Mouse (Mus musculus) small intestine, adult 2 months (tissue): ENCODE results near the gene Sema6d. TPM values are rescaled to one million over a fixed set of nuclear protein-coding genes. Genes with fewer than 3 reads are reported as not detected.
A peak's percentile ranks its signal among the peaks of the same experiment; 100 is the strongest.

Experiments used
- H3K27ac ChIP-seq: fragments of 200-500 bp; 2 replicates; pipeline ENCODE4 v1.5.1; 2012; ENCODE audit warnings: low read depth, low read length, control low read depth, inconsistent platforms; ENCODE audit not compliant: insufficient read depth
- H3K27me3 ChIP-seq: fragments of 200-500 bp; 2 replicates; pipeline ENCODE4 v1.6.1; 2012; ENCODE audit warnings: mild to moderate bottlenecking, moderate library complexity, low read length, inconsistent platforms; ENCODE audit not compliant: control insufficient read depth, insufficient read depth
- H3K36me3 ChIP-seq: fragments of 200-500 bp; 2 replicates; pipeline ENCODE4 v1.6.1; 2012; ENCODE audit warnings: mild to moderate bottlenecking, low read length, control low read depth, inconsistent platforms; ENCODE audit not compliant: control insufficient read depth, insufficient read depth
- H3K4me1 ChIP-seq: fragments of 200-500 bp; 2 replicates; pipeline ENCODE4 v1.6.1; 2012; ENCODE audit warnings: low read length, inconsistent platforms, mixed read lengths; ENCODE audit not compliant: control insufficient read depth, insufficient read depth, insufficient read length
- H3K4me3 ChIP-seq: fragments of 200-500 bp; 2 replicates; pipeline ENCODE4 v1.5.1; 2012; ENCODE audit warnings: low read depth, mild to moderate bottlenecking, control low read depth, inconsistent platforms, low read length, moderate library complexity
- CTCF ChIP-seq: fragments of 200-500 bp; IDR thresholded peaks from 2 replicates; pipeline ENCODE4 v1.5.1; 2012; ENCODE audit warnings: low read depth, mild to moderate bottlenecking, control low read depth, inconsistent platforms, low read length, moderate library complexity, mixed read lengths; ENCODE audit not compliant: insufficient replicate concordance, insufficient read length; ENCODE audit errors: extremely low read depth
- POLR2A ChIP-seq: fragments of 200-500 bp; IDR thresholded peaks from 2 replicates; pipeline ENCODE4 v1.6.1; 2012; ENCODE audit warnings: low read depth, mild to moderate bottlenecking, control low read depth, inconsistent platforms, low read length, moderate library complexity
- WGBS: fragments of 180-500 bp; shearing (Covaris S2); methylation state at CpG from one replicate; pipeline ENCODE4 v1.1.7; 2018; 5-methylcytosine and 5-hydroxymethylcytosine counted together
- polyA plus RNA-seq: library from polyadenylated mRNA; depleted of rRNA; stranded (reverse); fragments of >200 nt; gene quantifications from 2 replicates; pipeline ENCODE4 v1.2.3, GENCODE M21; 2012

Gene Sema6d
- polyA plus RNA-seq, 1 experiment: 9.5 TPM

DNA sequence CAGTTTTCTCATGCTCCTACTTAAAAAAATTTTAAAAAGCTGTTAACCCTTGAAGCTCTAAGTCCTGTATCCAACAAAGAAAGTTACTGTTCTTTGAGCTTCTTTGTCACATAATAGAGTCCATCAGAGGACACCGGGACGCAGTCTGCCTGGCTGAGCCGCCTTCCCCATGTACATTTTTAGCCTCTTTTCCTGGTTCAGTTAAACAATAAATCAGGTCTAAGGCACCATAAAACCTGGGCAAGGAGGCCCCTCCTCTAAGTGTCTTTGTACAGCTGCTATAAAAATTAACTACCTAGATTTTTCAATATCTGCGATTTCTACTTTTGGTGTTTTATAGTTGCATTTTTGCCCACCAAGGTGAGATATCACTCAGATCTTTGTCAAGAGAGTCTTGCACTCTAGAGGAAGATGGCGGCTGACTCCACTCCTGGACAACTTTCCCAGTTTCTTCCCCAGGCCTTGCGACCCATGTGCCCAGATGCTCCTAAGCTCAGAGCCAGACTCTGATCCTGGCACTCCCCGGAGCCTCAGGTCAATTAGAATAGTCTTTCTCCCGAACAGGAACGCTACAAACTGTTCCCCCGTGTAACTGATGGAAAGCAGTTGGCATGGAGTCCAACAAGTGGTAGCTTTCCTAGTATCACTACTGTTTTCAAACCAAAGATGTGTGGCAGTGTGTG, 534.6 kb downstream of the Sema6d start:
- 30% methylated on average over 10 of the region's 10 CpGs for whole genome bisulfite sequencing
- H3K4me3 ChIP-seq: no peak overlapping the region
- H3K27ac ChIP-seq: peak overlapping the region; percentile 68
- TF ChIP-seq CTCF: no peak
- TF ChIP-seq POLR2A: no peak
- H3K27me3 ChIP-seq: no peaks in the 10 kb centered on the region
- no peaks in the 10 kb centered on the region for H3K36me3 ChIP-seq
- H3K4me1 ChIP-seq: peaks cover 33% of the 10 kb centered on the region; the same call in 1 of the 2 replicates

DNA sequence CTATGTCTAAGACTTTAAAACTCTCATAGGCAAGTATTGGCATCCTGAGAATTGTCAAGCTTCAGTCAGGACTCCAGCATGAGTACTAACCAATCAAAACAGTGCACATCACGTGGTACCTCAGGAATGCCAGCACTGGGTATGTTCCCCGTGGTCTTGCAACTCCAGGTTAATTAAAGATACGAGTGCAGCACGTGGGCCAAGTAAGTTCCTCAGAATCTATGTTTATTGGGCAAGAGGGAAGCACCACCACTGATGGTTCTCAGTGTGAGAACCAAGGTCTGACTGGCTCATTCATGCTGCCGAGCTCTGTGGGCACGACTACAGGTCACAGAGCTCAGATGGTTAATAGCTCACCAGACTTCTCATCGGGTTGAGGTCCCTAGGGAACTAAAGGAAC, 536.7 kb downstream of the Sema6d start:
- Histone ChIP-seq H3K36me3 (no peaks in the 10 kb centered on the region), H3K4me1 (peaks cover 29% of the 10 kb centered on the region; the same call in 1 of the 2 replicates), H3K27me3 (no peaks in the 10 kb centered on the region), H3K27ac (no peak overlapping the region), H3K4me3 (no peak overlapping the region)
- 74% methylated on average over 7 of the region's 7 CpGs for WGBS
- TF ChIP-seq POLR2A (no peak), CTCF (no peak)

DNA sequence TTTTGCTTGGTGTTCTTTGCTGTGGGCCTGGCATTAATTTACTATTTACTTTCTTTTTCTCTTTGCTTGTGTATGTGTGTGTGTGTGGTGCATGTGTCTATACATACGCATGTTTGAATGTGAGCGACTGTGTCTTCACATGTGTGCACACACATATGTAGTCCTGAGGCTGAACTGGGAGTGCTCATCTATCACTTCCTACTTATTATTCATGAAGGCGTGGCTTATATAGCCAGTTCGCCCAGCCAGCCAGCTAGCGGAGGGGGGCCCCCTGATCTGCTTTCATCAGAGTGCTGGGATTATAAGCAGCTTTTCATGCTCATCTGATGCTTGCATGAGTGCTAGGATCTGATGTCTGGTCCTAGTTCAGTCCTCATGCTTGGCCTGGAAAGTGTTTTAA, 537.9 kb downstream of the Sema6d start:
- Histone ChIP-seq H3K27me3 (no peaks in the 10 kb centered on the region), H3K4me3 (no peak overlapping the region), H3K27ac (no peak overlapping the region), H3K4me1 (peaks cover 22% of the 10 kb centered on the region; the same call in 1 of the 2 replicates), H3K36me3 (no peaks in the 10 kb centered on the region)
- TF ChIP-seq CTCF (no peak), POLR2A (no peak)
- WGBS: 50% methylated on average over 5 of the region's 5 CpGs

DNA sequence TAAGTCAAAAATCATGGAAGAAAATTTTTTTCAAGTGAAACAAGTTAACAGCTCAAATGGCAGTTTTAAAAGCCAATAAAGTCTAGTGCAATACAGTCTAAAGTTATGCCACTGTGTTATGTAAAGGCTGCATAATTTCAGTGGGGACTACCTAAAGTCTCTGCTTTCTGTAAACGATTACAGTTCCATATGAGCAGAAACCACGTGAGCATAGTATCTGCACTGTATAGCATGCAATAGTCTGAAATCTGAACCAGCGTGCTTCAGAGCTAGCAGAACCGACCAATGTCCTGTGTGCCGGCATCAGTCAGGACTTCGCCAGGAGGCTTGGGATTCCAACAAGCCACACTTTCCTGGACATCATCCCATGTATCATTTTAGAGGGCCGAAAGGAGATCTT, 538.9 kb downstream of the Sema6d start:
- H3K27ac ChIP-seq: no peak overlapping the region
- TF ChIP-seq CTCF (no peak), POLR2A (no peak)
- WGBS: 82% methylated on average over 7 of the region's 7 CpGs
- no peaks in the 10 kb centered on the region for H3K27me3 ChIP-seq
- H3K4me1 ChIP-seq: peaks cover 16% of the 10 kb centered on the region; the same call in 1 of the 2 replicates
- H3K36me3 ChIP-seq: peaks cover 3% of the 10 kb centered on the region; the same call in 1 of the 2 replicates
- H3K4me3 ChIP-seq: no peak overlapping the region

DNA sequence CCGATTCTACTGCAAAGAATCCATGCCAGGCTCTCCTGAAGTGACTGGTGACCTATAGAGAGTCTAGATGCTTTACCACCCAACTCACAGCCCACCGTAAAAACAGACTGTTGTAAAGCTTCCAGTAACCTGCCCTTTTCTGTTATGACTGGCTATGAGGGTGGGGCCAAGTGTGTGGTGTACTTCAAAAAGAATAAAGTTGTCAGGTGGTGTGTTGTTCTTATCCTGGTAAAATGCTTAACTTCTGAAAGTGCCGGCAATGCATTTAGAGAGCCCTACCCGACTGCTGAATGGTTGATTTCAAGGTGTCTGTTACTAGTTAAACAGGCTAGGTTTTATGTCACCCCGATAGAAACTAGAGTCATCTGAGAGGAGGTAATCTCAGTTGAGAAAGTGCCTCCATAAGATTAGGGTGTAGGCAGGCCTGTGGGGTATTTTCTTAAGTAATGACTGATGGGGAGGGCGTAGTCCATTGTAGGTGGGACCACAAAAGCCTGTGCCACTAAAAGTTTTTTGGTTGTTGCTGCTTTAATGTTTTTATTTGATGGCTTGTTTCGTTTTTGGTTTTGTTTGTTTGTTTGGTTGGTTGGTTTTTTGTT, 544.7 kb downstream of the Sema6d start:
- no peak for TF ChIP-seq CTCF
- TF ChIP-seq POLR2A: no peak

DNA sequence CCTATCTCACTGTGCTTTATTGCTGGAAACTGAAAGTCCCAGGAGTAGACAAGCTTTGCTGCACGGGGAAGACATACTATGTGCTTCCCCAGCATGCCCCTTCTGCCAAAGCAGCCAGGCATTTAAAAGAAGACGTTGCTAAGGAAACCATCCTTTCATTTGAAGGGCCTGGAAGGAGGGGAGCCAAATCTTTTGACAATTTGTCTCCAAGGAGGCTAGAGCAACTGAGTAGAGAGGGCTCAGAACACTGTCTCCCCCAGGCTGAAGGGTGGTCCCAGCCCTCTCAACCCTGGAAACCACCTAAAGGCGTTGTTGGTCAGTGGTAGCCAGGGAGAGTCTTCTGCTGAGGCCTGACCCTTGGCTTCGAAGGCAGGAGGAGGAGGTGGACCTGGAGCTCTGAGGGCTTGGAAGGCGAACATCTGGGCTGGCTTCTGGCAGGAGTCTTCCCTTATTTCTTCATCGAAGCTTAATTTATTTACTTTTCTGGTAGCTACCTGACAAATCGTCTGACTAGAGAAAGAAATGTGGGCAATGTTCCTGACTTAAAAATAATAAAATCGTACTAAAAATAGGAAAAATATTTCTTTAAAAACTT, 545.6 kb downstream of the Sema6d start:
- Histone ChIP-seq H3K4me3 (no peak overlapping the region), H3K27me3 (no peaks in the 10 kb centered on the region), H3K4me1 (peaks cover 33% of the 10 kb centered on the region), H3K36me3 (peaks cover 7% of the 10 kb centered on the region), H3K27ac (peak overlapping the region; percentile 22; the same call in 1 of the 2 replicates)
- WGBS: 52% methylated on average over 8 of the region's 8 CpGs
- TF ChIP-seq CTCF: no peak
- TF ChIP-seq POLR2A: no peak

More for the DNA sequence above, 544.7 kb downstream of the Sema6d start:
- Histone ChIP-seq H3K4me3 (no peak overlapping the region), H3K36me3 (peaks cover 7% of the 10 kb centered on the region), H3K4me1 (peaks cover 34% of the 10 kb centered on the region), H3K27ac (no peak overlapping the region), H3K27me3 (no peaks in the 10 kb centered on the region)
- 47% methylated on average over 7 of the region's 7 CpGs for WGBS

DNA sequence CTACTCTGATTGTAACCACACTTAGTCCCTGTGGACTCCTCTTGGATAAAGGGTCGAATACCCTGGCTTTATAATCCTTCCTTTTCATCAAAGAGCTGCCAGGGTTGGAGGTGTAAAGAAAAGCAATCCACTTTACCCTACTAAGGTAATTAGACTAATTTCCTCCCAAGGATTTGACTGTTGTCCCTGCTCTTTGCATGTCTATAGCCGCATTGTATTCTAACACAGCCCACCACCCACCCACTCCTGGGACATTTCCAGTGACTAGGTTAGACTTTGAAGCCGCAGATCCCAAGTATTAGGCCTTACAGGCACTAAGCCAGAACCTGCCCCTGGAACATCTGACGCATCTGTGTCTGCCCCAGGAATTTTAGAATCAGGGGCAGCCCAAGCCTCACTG, 547.3 kb downstream of the Sema6d start:
- Histone ChIP-seq H3K4me1 (peaks cover 33% of the 10 kb centered on the region), H3K36me3 (peaks cover 7% of the 10 kb centered on the region), H3K4me3 (no peak overlapping the region), H3K27ac (no peak overlapping the region), H3K27me3 (no peaks in the 10 kb centered on the region)
- WGBS: 79% methylated on average over 4 of the region's 4 CpGs
- TF ChIP-seq CTCF: no peak
- no peak for TF ChIP-seq POLR2A
